In genomic region chr7:70930911-70931310, GRCm38 (mm10) we compare ENCODE assay signal across 15 mouse cellular contexts.
DNase-seq lines count a peak whose midpoint lies in the region; ATAC-seq lines count a peak whose summit lies in the region.
"Had no signal": no experiment of that assay in that cellular context is flagged by ENCODE, and none has a peak within 500 bp of the region (broad histone marks: within the 10 kb centered on the region; RNA-seq: fewer than 3 reads in every experiment).

No protein-coding gene starts in this region.

- WGBS in hindbrain, embryonic 10.5 days: 9% methylated on average over 6 of the region's 6 CpGs
- WGBS in hindbrain, embryonic 13.5 days: 13% methylated on average over 6 of the region's 6 CpGs

- H3K27ac ChIP-seq in hindbrain, embryonic 10.5 days: peak overlapping the region; percentile 76
- no peak overlapping the region for H3K27ac ChIP-seq in hindbrain, embryonic 13.5 days
- H3K27ac ChIP-seq: forebrain, embryonic 15.5 days; limb, embryonic 12.5 days had no signal

- no peak overlapping the region for H3K9ac ChIP-seq in hindbrain, embryonic 13.5 days
- H3K9ac ChIP-seq: forebrain, embryonic 15.5 days; limb, embryonic 12.5 days had no signal

- no peak for ATAC-seq in hindbrain, embryonic 13.5 days (ENCODE audit: low FRiP score)
- ATAC-seq: forebrain, embryonic 15.5 days; inflammation-experienced regulatory T-cells, adult 6 months had no signal

- H3K4me1 ChIP-seq in hindbrain, embryonic 10.5 days (replicated peaks): peaks cover 39% of the 10 kb centered on the region
- H3K4me1 ChIP-seq in hindbrain, embryonic 13.5 days (replicated peaks): peaks cover 12% of the 10 kb centered on the region
- H3K4me1 ChIP-seq: megakaryocyte, embryonic 14.5 days had no signal

- DNase-seq in hindbrain, embryonic 10.5 days (ENCODE audit: low spot score): peak; percentile 63
- DNase-seq in ovary, adult 18-20 months (ENCODE audit: low spot score): peak; percentile 24
- DNase-seq in ovary, postnatal 10 days (ENCODE audit: low spot score): no peak
- DNase-seq in kidney, adult 9 months: peak; percentile 57
- DNase-seq in yolk sac, embryonic 10.5 days (ENCODE audit: low spot score): peak; percentile 74
- no peak for DNase-seq in right cerebral cortex, adult 2 months (ENCODE audit: low spot score in 2 of 2)
- DNase-seq: B cell, adult 2 months; cerebellum, postnatal 36 days; heart, postnatal 14 days; thymus, postnatal 36 days had no signal

- 0 out of 2 replicates have a peak, but pooled peaks cover 3% of the 10 kb centered on the region for H3K36me3 ChIP-seq in hindbrain, embryonic 10.5 days
- H3K36me3 ChIP-seq in hindbrain, embryonic 13.5 days: no peaks in the 10 kb centered on the region
- H3K36me3 ChIP-seq: forebrain, embryonic 15.5 days; limb, embryonic 12.5 days had no signal

- H3K27me3 ChIP-seq in hindbrain, embryonic 10.5 days (ENCODE audit: insufficient read depth, poor library complexity, severe bottlenecking): no peaks in the 10 kb centered on the region
- no peaks in the 10 kb centered on the region for H3K27me3 ChIP-seq in hindbrain, embryonic 13.5 days
- H3K27me3 ChIP-seq: forebrain, embryonic 15.5 days; limb, embryonic 12.5 days; megakaryocyte, embryonic 14.5 days had no signal

- peaks cover 8% of the 10 kb centered on the region; the same call in 1 of the 2 replicates for H3K9me3 ChIP-seq in hindbrain, embryonic 10.5 days
- H3K9me3 ChIP-seq in hindbrain, embryonic 13.5 days: peaks cover 11% of the 10 kb centered on the region; the same call in 1 of the 2 replicates
- H3K9me3 ChIP-seq: forebrain, embryonic 15.5 days had no signal

- H3K4me3 ChIP-seq in hindbrain, embryonic 10.5 days: no peak overlapping the region
- no peak overlapping the region for H3K4me3 ChIP-seq in hindbrain, embryonic 13.5 days
- H3K4me3 ChIP-seq: forebrain, embryonic 15.5 days; limb, embryonic 12.5 days; megakaryocyte, embryonic 14.5 days had no signal

- no peak overlapping the region for H3K4me2 ChIP-seq in hindbrain, embryonic 13.5 days
- H3K4me2 ChIP-seq: forebrain, embryonic 15.5 days; limb, embryonic 12.5 days had no signal

Comparison
In these comparisons a context has a peak if more than half of its experiments do, and no peak if none do; other contexts are left out.
1. DNase-seq: peak in hindbrain, embryonic 10.5 days (single experiment), ovary, adult 18-20 months (single experiment), kidney, adult 9 months (single experiment) and yolk sac, embryonic 10.5 days (single experiment); none in ovary, postnatal 10 days (single experiment) and right cerebral cortex, adult 2 months (0 of 2).